Mouse (Mus musculus) heart, postnatal 25 days (tissue): ENCODE data around the gene AC134908.4. TPM values are rescaled to one million over a fixed set of nuclear protein-coding genes. Genes with fewer than 3 reads are reported as not detected.
"Not testable (repeated sequence)": the region's sequence is repeated elsewhere in the genome, so short reads cannot be mapped to it uniquely, and the experiment has no call there.

ENCODE experiments used
- DNase-seq: peaks from one replicate; pipeline ENCODE4 v3.0.0; 2022; ENCODE audit warnings: low spot score
- intact Hi-C: fragments of 180-260 bp; cut with DNase I; formaldehyde crosslinking; loops from one replicate; pipeline ENCODE4 v1.15.1; 2025
- total RNA-seq, 2 experiments: library from RNA; stranded (reverse); gene quantifications; 2 replicates each; pipeline ENCODE4 v1.2.3; 2021

Gene AC134908.4
- total RNA-seq, 2 experiments from 2014 or later: 0.53 TPM; not detected in 1

- no peak for DNase-seq
- intact Hi-C loops: no loop called here
Observed at GRCm38 (mm10) chr17:25810890-25811289, 15.4 kb upstream of the AC134908.4 start.

- DNase-seq: no peak
- intact Hi-C loops: loop anchor here (10.0 kb wide), 1 partner anchor 335 kb away; no protein-coding TSS in a partner anchor
Observed at GRCm38 (mm10) chr17:25809606-25810340, 14.3 kb upstream of the AC134908.4 start.

- intact Hi-C loops: loop anchor here (10.0 kb wide), 1 partner anchor 334 kb away; no protein-coding TSS in a partner anchor
- peak; percentile 51 for DNase-seq
Observed at GRCm38 (mm10) chr17:25808789-25809605, 13.5 kb upstream of the AC134908.4 start, which contains the start of gene Fbxl16. TSS of gene Fbxl16 (plus strand) at chr17:25809085.

GRCm38 (mm10) chr17:25808028-25808427 lies 12.6 kb upstream of the AC134908.4 start:
- intact Hi-C loops: loop anchor here (10.0 kb wide), 1 partner anchor 333 kb away; no protein-coding TSS in a partner anchor
- DNase-seq: no peak

GRCm38 (mm10) chr17:25807452-25807851 lies 12.0 kb upstream of the AC134908.4 start:
- not testable (repeated sequence) for DNase-seq
- intact Hi-C loops: loop anchor here (10.0 kb wide), 1 partner anchor 333 kb away; no protein-coding TSS in a partner anchor

GRCm38 (mm10) chr17:25806507-25806906 lies 11.0 kb upstream of the AC134908.4 start:
- no peak for DNase-seq
- intact Hi-C loops: loop anchor here (10.0 kb wide), 1 partner anchor 332 kb away; no protein-coding TSS in a partner anchor

GRCm38 (mm10) chr17:25802825-25803517 lies 7.5 kb upstream of the AC134908.4 start:
- no peak for DNase-seq
- intact Hi-C loops: loop anchor here (10.0 kb wide), 1 partner anchor 328 kb away; no protein-coding TSS in a partner anchor

GRCm38 (mm10) chr17:25801029-25801428 lies 5.6 kb upstream of the AC134908.4 start:
- DNase-seq: no peak
- intact Hi-C loops: loop anchor here (1.0 to 10.0 kb wide), 3 partner anchors 28 to 326 kb away; partner anchors contain the start of gene Narfl

GRCm38 (mm10) chr17:25796951-25797369 lies 1.5 kb upstream of the AC134908.4 start, which contains the start of gene Metrn:
TSS of gene Metrn (minus strand) at chr17:25797136.
- DNase-seq: peak; percentile 84
- intact Hi-C loops: loop anchor here (2.0 kb wide), 1 partner anchor 26 kb away; the partner anchor contains the start of gene Wdr24

- no peak for DNase-seq
- intact Hi-C loops: loop anchor here (2.0 kb wide), 1 partner anchor 27 kb away; the partner anchor contains the start of gene Wdr24
Observed at GRCm38 (mm10) chr17:25796211-25796771, 832 bp upstream of the AC134908.4 start.

- intact Hi-C loops: no loop called here
- DNase-seq: no peak
Observed at GRCm38 (mm10) chr17:25794998-25795397, 461 bp downstream of the AC134908.4 start.

- intact Hi-C loops: no loop called here
- no peak for DNase-seq
Observed at GRCm38 (mm10) chr17:25794197-25794596, 1.3 kb downstream of the AC134908.4 start.

GRCm38 (mm10) chr17:25792615-25793014 lies 2.8 kb downstream of the AC134908.4 start, which contains the start of gene Fam173a:
TSS of gene Fam173a (minus strand) at chr17:25792901.
- intact Hi-C loops: no loop called here
- DNase-seq: peak; percentile 61

- DNase-seq: peak; percentile 65
- intact Hi-C loops: no loop called here
Observed at GRCm38 (mm10) chr17:25791843-25792527, 3.5 kb downstream of the AC134908.4 start.

GRCm38 (mm10) chr17:25791320-25791842 lies 4.1 kb downstream of the AC134908.4 start:
- no peak for DNase-seq
- intact Hi-C loops: no loop called here

- DNase-seq: no peak
- intact Hi-C loops: no loop called here
Observed at GRCm38 (mm10) chr17:25786781-25787504, 8.5 kb downstream of the AC134908.4 start.

- intact Hi-C loops: no loop called here
- DNase-seq: no peak
Observed at GRCm38 (mm10) chr17:25786280-25786679, 9.2 kb downstream of the AC134908.4 start, which contains the start of gene Ccdc78. TSS of gene Ccdc78 (plus strand) at chr17:25786580.
